8 mouse cellular contexts compared by ENCODE assay signal in the genomic region with DNA sequence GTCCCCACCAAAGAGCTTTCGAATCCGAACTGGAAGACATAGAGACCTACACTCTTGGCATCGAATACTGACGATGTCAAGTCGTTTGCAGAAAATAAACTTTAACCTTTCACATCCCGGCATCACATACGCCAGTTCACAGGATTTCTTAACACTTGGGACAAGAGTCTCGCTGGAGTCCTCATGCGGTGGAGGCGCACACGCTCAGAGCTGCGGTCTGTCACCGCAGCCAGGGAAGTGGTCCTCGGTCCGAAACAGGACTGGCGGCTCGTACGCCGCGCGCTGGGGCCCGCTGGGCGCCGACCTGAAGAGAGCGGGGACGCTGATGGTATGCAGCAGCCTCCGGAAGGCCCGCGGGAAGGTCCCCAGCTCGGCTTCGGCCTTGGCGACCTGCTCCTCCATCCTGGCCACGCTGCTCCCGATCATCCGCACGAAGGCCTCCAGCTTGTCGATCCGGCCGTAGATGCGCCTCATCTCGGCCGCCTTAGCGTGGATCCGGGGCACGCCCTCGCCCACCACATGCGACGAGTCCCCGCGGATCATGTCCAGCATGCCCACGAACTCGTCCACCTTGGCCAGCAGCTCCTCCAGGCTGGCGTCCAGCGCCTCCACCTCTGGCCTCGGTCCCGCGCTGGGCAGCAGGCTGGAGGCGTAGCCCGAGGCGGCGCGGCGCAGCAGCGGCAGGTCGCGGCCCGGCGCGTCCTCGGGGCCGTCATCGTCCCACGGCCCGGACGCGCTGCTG. TPM values are rescaled to one million over a fixed set of nuclear protein-coding genes. Genes with fewer than 3 reads are reported as not detected.
DNase-seq lines count a peak whose midpoint lies in the region; ATAC-seq lines count a peak whose summit lies in the region.

No protein-coding gene starts in this region.

- H3K9me3 ChIP-seq in hindbrain, embryonic 11.5 days (ENCODE audit: control insufficient read depth, low read length), result no peaks in the 10 kb centered on the region

- peak overlapping the region; percentile 99 for H3K4me3 ChIP-seq in hindbrain, embryonic 11.5 days (ENCODE audit: low read depth, low read length)

- H3K9ac ChIP-seq in hindbrain, embryonic 11.5 days (ENCODE audit: low read depth, low read length), result peak overlapping the region; percentile 85

- H3K4me1 ChIP-seq in hindbrain, embryonic 11.5 days (replicated peaks; ENCODE audit: control insufficient read depth, insufficient read depth, low read length), result peaks cover 3% of the 10 kb centered on the region; the same call in 1 of the 2 replicates

- peak; percentile 26; the same call in 1 of the 2 replicates for ATAC-seq in cerebellum, adult (ENCODE audit: insufficient number of reproducible peaks, low FRiP score, low TSS enrichment)
- peak; percentile 75 for ATAC-seq in hindbrain, embryonic 11.5 days (ENCODE audit: low FRiP score)

- H3K27ac ChIP-seq in hindbrain, embryonic 11.5 days (ENCODE audit: low read depth, low read length), result no peak overlapping the region

- no peaks in the 10 kb centered on the region for H3K36me3 ChIP-seq in hindbrain, embryonic 11.5 days (ENCODE audit: control insufficient read depth, insufficient read depth, low read length)

- peak overlapping the region; percentile 97 for H3K4me2 ChIP-seq in hindbrain, embryonic 11.5 days (replicated peaks; ENCODE audit: low read depth, low read length)

- DNase-seq in cerebellum, adult 9-11 months, result no peak
- peak; percentile 22 for DNase-seq in right cerebral cortex, postnatal 14 days
- DNase-seq in right cerebral cortex, postnatal 25 days, result no peak
- no peak for DNase-seq in hindbrain, embryonic 11.5 days (ENCODE audit: low spot score)
- peak; percentile 21 for DNase-seq in lung, postnatal 10 days
- peak; percentile 57 for DNase-seq in thymus, postnatal 4 days
- no peak for DNase-seq in adipocyte (ENCODE audit: low spot score)

- 3% methylated on average over 70 of the region's 76 CpGs for WGBS in hindbrain, embryonic 11.5 days

- H3K27me3 ChIP-seq in hindbrain, embryonic 11.5 days (ENCODE audit: control insufficient read depth, insufficient read depth, low read length), result no peaks in the 10 kb centered on the region

RNA-seq across cellular contexts. Expression of a gene that starts 0.5 kb away (rescaled TPM):
- polyA plus RNA-seq in hindbrain, embryonic 11.5 days (2014; fragmentation: Nextera tagmentation; extraction: Ambion mirVana), result 21.0 and 24.4 TPM in 2 replicates

RNA-seq across cellular contexts. Expression of a gene that starts 48.6 kb away (rescaled TPM):
- polyA plus RNA-seq in hindbrain, embryonic 11.5 days (2014; fragmentation: Nextera tagmentation; extraction: Ambion mirVana), result 574 and 582 TPM in 2 replicates

RNA-seq across cellular contexts. Expression of a gene that starts 52.1 kb away (rescaled TPM):
- 34.4 and 35.4 TPM in 2 replicates for polyA plus RNA-seq in hindbrain, embryonic 11.5 days (2014; fragmentation: Nextera tagmentation; extraction: Ambion mirVana)

Comparison
In these comparisons a context has a peak if more than half of its experiments do, and no peak if none do; other contexts are left out.
1. DNase-seq: peak in right cerebral cortex, postnatal 14 days (single experiment), lung, postnatal 10 days (single experiment) and thymus, postnatal 4 days (single experiment); none in cerebellum, adult 9-11 months (single experiment), right cerebral cortex, postnatal 25 days (single experiment), hindbrain, embryonic 11.5 days (single experiment) and adipocyte (single experiment).